Mouse (Mus musculus): ENCODE measurements around the gene Fcrl5.

Gene Fcrl5

DNA sequence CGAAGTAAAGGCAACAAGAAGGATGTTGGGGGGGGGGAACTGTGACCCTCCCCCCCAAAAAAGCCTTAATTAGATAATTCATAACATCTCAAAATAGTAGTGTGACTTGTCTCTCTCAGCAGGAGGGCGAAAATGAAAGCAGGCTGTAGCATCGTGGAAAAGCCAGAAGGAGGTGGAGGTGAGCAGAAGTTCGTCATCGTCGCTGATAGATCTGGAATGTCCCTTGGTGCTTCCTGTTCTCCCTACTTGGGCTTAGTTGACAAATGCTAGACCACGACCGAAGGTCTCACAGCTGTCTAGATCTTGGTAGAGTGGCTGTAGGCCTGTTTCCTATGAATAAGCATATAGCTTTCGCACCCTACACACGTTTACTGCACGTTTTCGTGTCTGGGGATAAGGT is 91.6 kb downstream of the Fcrl5 start:
- Histone ChIP-seq H3K4me1 (replicated peaks; ENCODE audit: low read depth, low read length) (peaks cover 23% of the 10 kb centered on the region), H3K4me3 (replicated peaks; ENCODE audit: low read length) (no peak overlapping the region), H3K36me3 (ENCODE audit: insufficient read depth, low read length) (peaks cover 53% of the 10 kb centered on the region), H3K27me3 (ENCODE audit: insufficient read depth, low read length) (peaks cover 19% of the 10 kb centered on the region), H3K9me3 (ENCODE audit: low read length) (no peaks in the 10 kb centered on the region)
- TF ChIP-seq CTCF (conservative IDR thresholded peaks at IDR 0.05; ENCODE audit: low read length): no peak

- no peak overlapping the region for H3K4me3 ChIP-seq (replicated peaks; ENCODE audit: low read length)
These were observed 92.4 kb downstream of the Fcrl5 start for GRCm38 (mm10) chr3:87528021-87528420.

DNA sequence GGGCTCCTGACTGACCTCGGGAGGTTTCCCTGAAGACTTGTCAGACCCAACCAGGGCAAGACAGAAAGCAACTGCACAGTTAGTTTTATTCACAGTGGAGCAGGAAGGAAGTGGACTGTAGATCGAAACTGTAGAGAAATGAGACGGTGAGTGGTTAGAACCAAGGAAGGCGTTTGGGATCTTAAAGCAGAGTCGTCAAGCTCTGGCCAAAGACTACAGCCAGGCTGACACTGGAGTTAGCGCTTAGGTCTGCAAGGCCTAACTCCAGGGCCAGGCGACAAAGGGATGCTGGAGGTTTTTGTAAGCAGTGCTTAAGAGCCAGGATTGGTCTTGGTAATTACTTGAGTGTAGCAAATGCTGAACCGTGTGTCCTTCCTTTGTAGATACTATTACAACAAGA is 93.3 kb downstream of the Fcrl5 start:
- Histone ChIP-seq H3K4me1 (replicated peaks; ENCODE audit: low read depth, low read length) (peaks cover 23% of the 10 kb centered on the region), H3K27me3 (ENCODE audit: insufficient read depth, low read length) (peaks cover 8% of the 10 kb centered on the region), H3K9me3 (ENCODE audit: low read length) (no peaks in the 10 kb centered on the region), H3K4me3 (replicated peaks; ENCODE audit: low read length) (no peak overlapping the region), H3K36me3 (ENCODE audit: insufficient read depth, low read length) (peaks cover 70% of the 10 kb centered on the region)
- TF ChIP-seq POU5F1 (IDR thresholded peaks at IDR 0.05; ENCODE audit: borderline replicate concordance, low read length): no peak
- TF ChIP-seq NANOG (IDR thresholded peaks at IDR 0.05; ENCODE audit: borderline replicate concordance, low read length): no peak

More at GRCm38 (mm10) chr3:87528021-87528420, 92.4 kb downstream of the Fcrl5 start:
- H3K4me1 ChIP-seq (replicated peaks; ENCODE audit: low read depth, low read length): peaks cover 23% of the 10 kb centered on the region
- peaks cover 62% of the 10 kb centered on the region for H3K36me3 ChIP-seq (ENCODE audit: insufficient read depth, low read length)
- no peak for TF ChIP-seq POU5F1 (IDR thresholded peaks at IDR 0.05; ENCODE audit: borderline replicate concordance, low read length)
- no peak for TF ChIP-seq CTCF (conservative IDR thresholded peaks at IDR 0.05; ENCODE audit: low read length)
- TF ChIP-seq NANOG (IDR thresholded peaks at IDR 0.05; ENCODE audit: borderline replicate concordance, low read length): no peak
- H3K27me3 ChIP-seq (ENCODE audit: insufficient read depth, low read length): peaks cover 15% of the 10 kb centered on the region
- no peaks in the 10 kb centered on the region for H3K9me3 ChIP-seq (ENCODE audit: low read length)

DNA sequence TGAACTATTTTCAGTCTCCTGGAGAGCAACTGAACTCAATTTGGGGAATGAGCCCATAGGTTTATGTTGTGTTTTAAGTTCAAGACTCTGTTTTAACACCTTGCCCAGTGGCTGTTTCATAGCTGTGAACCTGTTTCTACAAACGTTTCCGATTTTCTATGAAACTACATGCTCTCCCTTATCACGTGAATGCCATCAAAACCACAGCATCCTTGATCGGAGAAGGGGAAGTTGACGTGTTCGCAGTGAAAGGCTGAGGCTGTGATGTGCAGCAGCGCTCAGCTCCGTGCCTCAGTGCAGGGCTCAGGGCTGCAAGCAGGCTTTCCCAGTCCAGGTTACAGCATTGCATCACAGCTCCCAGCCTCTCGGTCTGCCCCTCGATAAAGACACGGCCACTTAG is 94.0 kb downstream of the Fcrl5 start:
- Histone ChIP-seq H3K4me1 (replicated peaks; ENCODE audit: low read depth, low read length) (peaks cover 22% of the 10 kb centered on the region), H3K4me3 (replicated peaks; ENCODE audit: low read length) (no peak overlapping the region), H3K27me3 (ENCODE audit: insufficient read depth, low read length) (peaks cover 7% of the 10 kb centered on the region), H3K9me3 (ENCODE audit: low read length) (no peaks in the 10 kb centered on the region), H3K36me3 (ENCODE audit: insufficient read depth, low read length) (peaks cover 72% of the 10 kb centered on the region)
- TF ChIP-seq POU5F1 (IDR thresholded peaks at IDR 0.05; ENCODE audit: borderline replicate concordance, low read length) (no peak), NANOG (IDR thresholded peaks at IDR 0.05; ENCODE audit: borderline replicate concordance, low read length) (no peak), CTCF (conservative IDR thresholded peaks at IDR 0.05; ENCODE audit: low read length) (no peak)

DNA sequence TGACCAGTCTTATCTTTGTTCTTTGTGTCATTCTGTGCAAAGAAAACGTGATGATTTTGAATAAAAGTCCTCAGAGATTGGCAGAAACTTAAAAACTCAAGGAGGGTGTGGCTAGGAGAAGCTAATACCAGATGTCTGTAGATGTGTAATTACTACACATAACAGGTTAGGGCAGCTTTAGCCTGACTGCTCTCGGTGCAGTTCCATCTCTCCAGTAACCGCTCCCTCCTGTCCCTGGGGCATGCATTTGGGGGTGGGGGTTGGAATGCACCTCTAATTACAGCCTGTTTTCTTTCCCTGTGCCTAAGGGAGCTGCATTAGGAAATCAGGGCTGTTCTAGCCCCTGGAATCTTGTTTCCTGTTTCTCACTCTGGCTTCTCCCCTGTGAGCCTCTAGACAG is 94.7 kb downstream of the Fcrl5 start:
- Histone ChIP-seq H3K36me3 (ENCODE audit: insufficient read depth, low read length) (peaks cover 74% of the 10 kb centered on the region), H3K4me3 (replicated peaks; ENCODE audit: low read length) (no peak overlapping the region), H3K27me3 (ENCODE audit: insufficient read depth, low read length) (peaks cover 2% of the 10 kb centered on the region; the same call in 1 of the 2 replicates), H3K4me1 (replicated peaks; ENCODE audit: low read depth, low read length) (peaks cover 19% of the 10 kb centered on the region), H3K9me3 (ENCODE audit: low read length) (no peaks in the 10 kb centered on the region)
- no peak for TF ChIP-seq NANOG (IDR thresholded peaks at IDR 0.05; ENCODE audit: borderline replicate concordance, low read length)
- TF ChIP-seq CTCF (conservative IDR thresholded peaks at IDR 0.05; ENCODE audit: low read length): no peak
- TF ChIP-seq POU5F1 (IDR thresholded peaks at IDR 0.05; ENCODE audit: borderline replicate concordance, low read length): no peak

DNA sequence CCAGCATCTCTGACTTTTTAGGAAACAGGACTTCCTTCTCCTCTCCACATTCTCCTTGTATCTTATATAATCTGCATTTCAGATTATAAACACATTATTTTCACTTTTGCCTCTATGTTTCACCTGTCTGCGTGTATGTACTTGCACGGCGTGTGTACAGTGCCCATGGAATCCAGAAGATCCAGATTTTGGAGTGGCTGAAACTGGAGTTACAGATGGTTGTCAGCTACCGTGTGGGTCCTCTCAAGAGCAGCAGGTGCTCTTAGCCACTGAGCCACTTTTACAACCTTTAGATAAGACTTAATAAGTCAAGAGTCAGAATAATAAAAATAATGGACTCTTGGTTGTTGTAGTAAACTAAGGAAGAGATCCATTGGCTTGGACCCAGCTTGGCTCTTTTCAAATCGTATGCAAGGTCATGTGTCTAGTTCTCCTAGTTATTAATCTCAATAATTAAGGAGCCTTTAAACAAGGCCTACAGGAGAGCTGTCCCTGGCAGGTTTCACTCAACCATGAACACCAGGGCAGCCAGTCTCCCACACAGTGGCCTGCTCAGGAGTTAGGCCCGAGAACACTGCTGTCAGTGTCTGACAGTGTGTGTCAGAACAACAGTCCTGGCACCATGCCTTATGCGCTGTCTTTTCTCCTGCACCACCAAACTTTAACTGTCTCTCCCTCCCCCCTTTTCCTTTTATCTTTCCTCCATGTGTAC is 98.2 kb downstream of the Fcrl5 start:
- peaks cover 27% of the 10 kb centered on the region for H3K4me1 ChIP-seq (replicated peaks; ENCODE audit: low read depth, low read length)
- H3K27me3 ChIP-seq (ENCODE audit: insufficient read depth, low read length): no peaks in the 10 kb centered on the region
- H3K9me3 ChIP-seq (ENCODE audit: low read length): no peaks in the 10 kb centered on the region
- no peak overlapping the region for H3K4me3 ChIP-seq (replicated peaks; ENCODE audit: low read length)
- peaks cover 85% of the 10 kb centered on the region for H3K36me3 ChIP-seq (ENCODE audit: insufficient read depth, low read length)
- TF ChIP-seq NANOG (IDR thresholded peaks at IDR 0.05; ENCODE audit: borderline replicate concordance, low read length) (no peak), CTCF (conservative IDR thresholded peaks at IDR 0.05; ENCODE audit: low read length) (no peak), POU5F1 (IDR thresholded peaks at IDR 0.05; ENCODE audit: borderline replicate concordance, low read length) (no peak)

GRCm38 (mm10) chr3:87538034-87538433 is 102.5 kb downstream of the Fcrl5 start:
- Histone ChIP-seq H3K4me1 (replicated peaks; ENCODE audit: low read depth, low read length) (peaks cover 58% of the 10 kb centered on the region), H3K27me3 (ENCODE audit: insufficient read depth, low read length) (no peaks in the 10 kb centered on the region), H3K9me3 (ENCODE audit: low read length) (no peaks in the 10 kb centered on the region), H3K4me3 (replicated peaks; ENCODE audit: low read length) (no peak overlapping the region), H3K36me3 (ENCODE audit: insufficient read depth, low read length) (peaks cover 49% of the 10 kb centered on the region)
- TF ChIP-seq CTCF (conservative IDR thresholded peaks at IDR 0.05; ENCODE audit: low read length) (no peak), POU5F1 (IDR thresholded peaks at IDR 0.05; ENCODE audit: borderline replicate concordance, low read length) (no peak), NANOG (IDR thresholded peaks at IDR 0.05; ENCODE audit: borderline replicate concordance, low read length) (no peak)

- peaks cover 37% of the 10 kb centered on the region for H3K36me3 ChIP-seq (ENCODE audit: insufficient read depth, low read length)
- TF ChIP-seq NANOG (IDR thresholded peaks at IDR 0.05; ENCODE audit: borderline replicate concordance, low read length) (no peak), POU5F1 (IDR thresholded peaks at IDR 0.05; ENCODE audit: borderline replicate concordance, low read length) (no peak), CTCF (conservative IDR thresholded peaks at IDR 0.05; ENCODE audit: low read length) (no peak)
- H3K9me3 ChIP-seq (ENCODE audit: low read length): no peaks in the 10 kb centered on the region
- no peak overlapping the region for H3K4me3 ChIP-seq (replicated peaks; ENCODE audit: low read length)
- no peaks in the 10 kb centered on the region for H3K27me3 ChIP-seq (ENCODE audit: insufficient read depth, low read length)
- peaks cover 61% of the 10 kb centered on the region for H3K4me1 ChIP-seq (replicated peaks; ENCODE audit: low read depth, low read length)
These were observed 104.6 kb downstream of the Fcrl5 start for GRCm38 (mm10) chr3:87540028-87540675.

Measured in E14TG2a.4 (cell line).